Mouse (Mus musculus) CH12.LX (cell line): Measurements from ENCODE around the gene Gsg1l.

Source experiments
- BHLHE40 ChIP-seq: IDR thresholded peaks from 2 replicates; pipeline ENCODE4 v1.6.1; 2011; ENCODE audit warnings: mild to moderate bottlenecking, low read depth, low read length, improper control_type of control experiment
- CTCF ChIP-seq, 2 experiments: IDR thresholded peaks in 1 of 2; conservative IDR thresholded peaks in 1 of 2; 2 replicates each; pipeline ENCODE4 v1.5.1; 2011 to 2012; ENCODE audit warnings: low read depth in 2 of 2, low read length in 2 of 2, improper control_type of control experiment in 1 of 2, inconsistent platforms in 1 of 2, mild to moderate bottlenecking in 1 of 2, moderate library complexity in 1 of 2
- E2F4 ChIP-seq: IDR thresholded peaks from 2 replicates; pipeline ENCODE4 v1.6.1; 2011; ENCODE audit warnings: low read depth, low read length, improper control_type of control experiment; ENCODE audit not compliant: insufficient replicate concordance
- HCFC1 ChIP-seq: IDR thresholded peaks from 2 replicates; pipeline ENCODE4 v1.6.1; 2012; ENCODE audit warnings: low read depth, mild to moderate bottlenecking, inconsistent platforms, low read length, improper control_type of control experiment
- MEF2A ChIP-seq: IDR thresholded peaks from 2 replicates; pipeline ENCODE4 v1.6.1; 2014; ENCODE audit warnings: low read depth, mild to moderate bottlenecking, inconsistent platforms, low read length, improper control_type of control experiment, borderline replicate concordance
- POLR2A ChIP-seq: IDR thresholded peaks from 2 replicates; pipeline ENCODE4 v1.6.1; 2011; ENCODE audit warnings: low read depth, mild to moderate bottlenecking, improper control_type of control experiment, low read length
- POLR2AphosphoS2 ChIP-seq: IDR thresholded peaks from 2 replicates; pipeline ENCODE4 v1.6.1; 2011; ENCODE audit warnings: low read depth, low read length, improper control_type of control experiment
- RAD21 ChIP-seq: IDR thresholded peaks from 2 replicates; pipeline ENCODE4 v1.6.1; 2011; ENCODE audit warnings: low read depth, mild to moderate bottlenecking, low read length, improper control_type of control experiment, moderate library complexity
- TCF12 ChIP-seq: IDR thresholded peaks from 2 replicates; pipeline ENCODE4 v1.6.1; 2014; ENCODE audit warnings: low read depth, mild to moderate bottlenecking, inconsistent platforms, low read length, improper control_type of control experiment
- USF1 ChIP-seq: IDR thresholded peaks from 2 replicates; pipeline ENCODE4 v1.6.1; 2014; ENCODE audit warnings: low read depth, mild to moderate bottlenecking, inconsistent platforms, low read length, improper control_type of control experiment
- ZNF384 ChIP-seq: IDR thresholded peaks from 2 replicates; pipeline ENCODE4 v1.6.1; 2012; ENCODE audit warnings: low read depth, low read length, improper control_type of control experiment, inconsistent platforms

GRCm38 (mm10) chr7:125878040-125878439 is 204.2 kb downstream of the Gsg1l start:
- no peak for TF ChIP-seq CTCF (conservative IDR thresholded peaks at IDR 0.05 in 1 of 2, IDR thresholded peaks at IDR 0.05 in 1 of 2; ENCODE audit: low read depth in 2 of 2, low read length in 2 of 2)
- no peak for TF ChIP-seq TCF12
- no peak for TF ChIP-seq HCFC1
- TF ChIP-seq USF1 = no peak
- TF ChIP-seq POLR2AphosphoS2 = no peak
- TF ChIP-seq ZNF384 = no peak
- TF ChIP-seq RAD21 = no peak
- no peak for TF ChIP-seq POLR2A
- TF ChIP-seq MEF2A = no peak
- TF ChIP-seq BHLHE40 = no peak
- TF ChIP-seq E2F4 = no peak
